Mouse (Mus musculus) hindbrain, embryonic 11.5 days (tissue): Measurements from ENCODE around the gene Cx3cl1. TPM values are rescaled to one million over a fixed set of nuclear protein-coding genes. Genes with fewer than 3 reads are reported as not detected.

Source experiments
- ATAC-seq: fragments of 200-750 bp; cut with Nextera tagmentation; 2 replicates; pipeline ENCODE4 v1.8.0; 2017; ENCODE audit warnings: mild to moderate bottlenecking, moderate TSS enrichment, moderate library complexity; ENCODE audit not compliant: low FRiP score
- DNase-seq: peaks from one replicate; pipeline ENCODE4 v3.0.0-alpha.2; 2015; ENCODE audit warnings: low spot score
- H3K27ac ChIP-seq: fragments of 300-500 bp; sonication (generic); 2 replicates; pipeline ENCODE4 v1.5.1; 2014; ENCODE audit warnings: mild to moderate bottlenecking, low read depth, low read length
- H3K27me3 ChIP-seq: fragments of 300-500 bp; sonication (generic); 2 replicates; pipeline ENCODE4 v1.6.1; 2014; ENCODE audit warnings: mild to moderate bottlenecking, low read length, moderate library complexity, mixed read lengths; ENCODE audit not compliant: control insufficient read depth, insufficient read depth
- H3K36me3 ChIP-seq: fragments of 300-500 bp; sonication (generic); 2 replicates; pipeline ENCODE4 v1.6.1; 2014; ENCODE audit warnings: mild to moderate bottlenecking, low read length, moderate library complexity, mixed read lengths; ENCODE audit not compliant: control insufficient read depth, insufficient read depth
- H3K4me1 ChIP-seq: fragments of 300-500 bp; sonication (generic); replicated peaks from 2 replicates; pipeline ENCODE4 v1.6.1; 2014; ENCODE audit warnings: low read length, mixed read lengths; ENCODE audit not compliant: control insufficient read depth, insufficient read depth
- H3K4me2 ChIP-seq: fragments of 300-500 bp; sonication (generic); replicated peaks from 2 replicates; pipeline ENCODE4 v1.6.1; 2014; ENCODE audit warnings: mild to moderate bottlenecking, low read depth, low read length
- H3K4me3 ChIP-seq: fragments of 300-500 bp; sonication (generic); 2 replicates; pipeline ENCODE4 v1.5.1; 2014; ENCODE audit warnings: low read depth, low read length
- H3K9ac ChIP-seq: fragments of 300-500 bp; sonication (generic); 2 replicates; pipeline ENCODE4 v1.6.1; 2014; ENCODE audit warnings: low read depth, low read length
- H3K9me3 ChIP-seq: fragments of 300-500 bp; sonication (generic); 2 replicates; pipeline ENCODE4 v1.6.1; 2016; ENCODE audit warnings: low read length; ENCODE audit not compliant: control insufficient read depth
- WGBS: fragments of 180-500 bp; shearing (Covaris S2); extraction: QIAGEN DNeasy Blood & Tissue Kit; methylation state at CpG from one replicate; pipeline ENCODE4 v1.1.7; 2014; 5-methylcytosine and 5-hydroxymethylcytosine counted together
- polyA plus RNA-seq: library from polyadenylated mRNA; unstranded; fragments of >200 nt; fragmentation: Nextera tagmentation; extraction: Ambion mirVana; gene quantifications from 2 replicates; pipeline ENCODE4 v1.2.1, GENCODE M21; 2014

Gene Cx3cl1
- polyA plus RNA-seq, 1 experiment from 2014 or later = 10.9 TPM

DNA sequence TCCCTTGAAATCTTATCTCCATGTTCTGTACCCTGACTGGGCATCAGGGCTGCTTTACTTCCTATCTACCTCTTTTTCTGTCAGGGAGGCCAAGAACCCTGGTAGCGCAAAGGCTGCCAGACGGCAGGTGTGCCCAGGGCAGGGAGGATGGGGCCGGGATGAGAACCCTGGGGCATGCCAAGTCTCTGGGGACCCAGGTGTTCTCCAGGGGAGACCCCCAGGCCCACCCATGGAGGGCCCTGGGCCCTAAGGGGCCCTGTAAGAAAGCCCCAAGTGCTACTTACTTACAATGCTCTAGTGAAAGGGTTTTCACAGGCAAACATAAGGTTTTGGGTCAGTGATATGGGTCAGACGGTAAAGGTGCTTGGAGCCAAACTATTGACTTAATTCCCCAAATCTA is 30.1 kb upstream of the Cx3cl1 start:
- no peak overlapping the region for H3K27ac ChIP-seq
- 97% methylated on average over 4 of the region's 4 CpGs for WGBS
- no peak overlapping the region for H3K4me3 ChIP-seq
- H3K36me3 ChIP-seq = no peaks in the 10 kb centered on the region
- H3K4me1 ChIP-seq = no peaks in the 10 kb centered on the region
- H3K9ac ChIP-seq = no peak overlapping the region
- no peaks in the 10 kb centered on the region for H3K9me3 ChIP-seq
- no peak for ATAC-seq
- H3K4me2 ChIP-seq = no peak overlapping the region
- no peaks in the 10 kb centered on the region for H3K27me3 ChIP-seq
- DNase-seq = no peak

DNA sequence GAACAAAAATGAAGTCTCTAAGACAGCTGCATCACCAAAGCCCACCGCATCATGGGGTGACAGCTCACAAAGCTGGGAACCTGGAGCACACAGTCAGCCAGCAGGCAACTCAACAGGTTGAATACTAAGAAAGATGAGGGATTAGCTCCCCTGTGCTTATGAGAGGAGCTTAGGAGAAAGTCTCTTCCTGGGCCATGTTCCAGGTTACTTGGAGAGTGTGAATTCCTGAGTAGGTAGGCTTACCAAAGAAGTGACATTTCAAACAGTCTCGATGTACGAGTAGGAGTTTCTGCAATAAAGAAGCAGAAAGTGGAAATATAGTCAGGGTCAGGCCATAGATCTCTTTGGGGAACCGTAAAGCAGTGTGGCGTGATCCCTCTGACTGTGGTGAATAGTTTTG is 27.3 kb upstream of the Cx3cl1 start:
- DNase-seq = no peak
- Histone ChIP-seq H3K36me3 (no peaks in the 10 kb centered on the region), H3K27me3 (no peaks in the 10 kb centered on the region), H3K4me1 (no peaks in the 10 kb centered on the region), H3K9ac (no peak overlapping the region), H3K27ac (no peak overlapping the region), H3K4me3 (no peak overlapping the region), H3K4me2 (no peak overlapping the region), H3K9me3 (no peaks in the 10 kb centered on the region)
- ATAC-seq = no peak
- 88% methylated on average over 5 of the region's 5 CpGs for WGBS

GRCm38 (mm10) chr8:94744972-94745371 is 26.8 kb upstream of the Cx3cl1 start:
- no peak overlapping the region for H3K27ac ChIP-seq
- no peaks in the 10 kb centered on the region for H3K4me1 ChIP-seq
- no peaks in the 10 kb centered on the region for H3K36me3 ChIP-seq
- H3K4me3 ChIP-seq = no peak overlapping the region
- DNase-seq (no peak), ATAC-seq (no peak)
- 84% methylated on average over 9 of the region's 9 CpGs for WGBS
- H3K4me2 ChIP-seq = no peak overlapping the region
- no peaks in the 10 kb centered on the region for H3K9me3 ChIP-seq
- no peak overlapping the region for H3K9ac ChIP-seq
- H3K27me3 ChIP-seq = no peaks in the 10 kb centered on the region

DNA sequence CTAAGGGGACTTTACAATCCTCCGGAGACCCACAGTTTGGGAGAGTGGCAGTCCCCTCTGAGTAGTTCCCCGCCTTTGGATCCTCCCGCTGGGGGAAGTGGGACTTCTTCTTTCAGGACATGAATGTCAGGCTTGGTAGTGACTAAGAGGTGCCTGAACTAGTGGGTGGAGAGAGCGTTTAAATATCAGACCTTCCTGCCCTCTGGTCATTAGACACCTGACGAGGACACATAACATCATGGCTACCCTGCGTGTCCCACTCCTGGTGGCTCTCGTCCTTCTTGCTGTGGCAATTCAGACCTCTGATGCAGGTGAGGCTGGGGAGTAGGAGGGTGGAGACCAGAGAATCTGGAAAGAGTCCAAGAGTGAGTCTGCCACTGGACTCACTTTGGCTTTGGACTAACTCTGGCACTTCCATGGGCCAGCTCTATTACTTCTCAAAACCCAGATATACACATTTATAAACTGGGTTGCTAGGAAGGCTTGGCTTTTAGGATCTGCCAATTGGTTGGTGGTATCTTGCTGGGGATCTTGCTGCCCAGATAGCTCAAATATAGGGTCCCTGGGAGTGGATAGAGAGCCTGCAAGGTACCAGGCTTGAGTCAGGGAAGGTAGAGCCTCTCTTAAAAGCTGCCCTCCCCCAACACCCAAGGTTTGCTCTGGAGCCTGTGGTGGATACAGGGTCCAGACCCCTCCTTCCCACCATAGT is 26.2 kb upstream of the Cx3cl1 start, which contains the start of gene Ccl22:
Ccl22 (plus strand) TSS at position 115 of the 709 bp plus-strand sequence.
- DNase-seq = no peak
- no peak within 1 kb of the TSS for H3K4me2 ChIP-seq
- no peak within 1 kb of the TSS for H3K4me3 ChIP-seq
- no peak within 1 kb of the TSS for H3K9ac ChIP-seq
- ATAC-seq = no peak
- H3K36me3 ChIP-seq = no peaks in the 10 kb centered on the region
- no peaks in the 10 kb centered on the region for H3K9me3 ChIP-seq
- 88% methylated on average over 7 of the region's 7 CpGs for WGBS
- H3K4me1 ChIP-seq = no peaks in the 10 kb centered on the region
- no peak within 1 kb of the TSS for H3K27ac ChIP-seq
- H3K27me3 ChIP-seq = no peaks in the 10 kb centered on the region

- H3K4me3 ChIP-seq = no peak overlapping the region
- ATAC-seq (no peak), DNase-seq (no peak)
- no peak overlapping the region for H3K27ac ChIP-seq
- no peaks in the 10 kb centered on the region for H3K4me1 ChIP-seq
- WGBS = 82% methylated on average over 8 of the region's 8 CpGs
- no peak overlapping the region for H3K4me2 ChIP-seq
- no peaks in the 10 kb centered on the region for H3K27me3 ChIP-seq
- H3K36me3 ChIP-seq = no peaks in the 10 kb centered on the region
- no peak overlapping the region for H3K9ac ChIP-seq
- H3K9me3 ChIP-seq = no peaks in the 10 kb centered on the region
These were observed 25.0 kb upstream of the Cx3cl1 start for GRCm38 (mm10) chr8:94746832-94747231.

DNA sequence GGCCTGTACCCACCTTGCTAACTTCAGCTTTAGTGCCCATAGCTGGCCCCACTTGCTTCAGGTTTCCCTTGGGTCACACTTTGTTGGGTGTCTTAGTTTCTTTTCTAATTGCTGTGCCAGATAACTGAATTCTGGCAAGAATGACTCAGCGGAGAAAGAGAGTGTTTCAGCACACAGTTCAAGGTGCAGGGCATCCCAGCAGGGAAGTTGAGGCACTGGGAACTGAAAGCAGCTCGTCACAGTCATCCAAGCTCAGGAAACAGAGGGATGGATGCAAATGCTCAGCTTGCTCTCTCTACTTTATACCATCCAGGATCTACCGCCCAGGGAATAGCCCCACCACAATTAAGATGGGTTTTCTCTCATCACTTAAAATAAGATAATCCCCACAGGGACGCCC is 23.4 kb upstream of the Cx3cl1 start:
- Histone ChIP-seq H3K27ac (no peak overlapping the region), H3K4me1 (no peaks in the 10 kb centered on the region), H3K9ac (no peak overlapping the region), H3K4me3 (no peak overlapping the region), H3K4me2 (no peak overlapping the region), H3K36me3 (no peaks in the 10 kb centered on the region), H3K27me3 (no peaks in the 10 kb centered on the region), H3K9me3 (no peaks in the 10 kb centered on the region)
- ATAC-seq = no peak
- WGBS = 71% methylated on average over 4 of the region's 4 CpGs
- DNase-seq = no peak

DNA sequence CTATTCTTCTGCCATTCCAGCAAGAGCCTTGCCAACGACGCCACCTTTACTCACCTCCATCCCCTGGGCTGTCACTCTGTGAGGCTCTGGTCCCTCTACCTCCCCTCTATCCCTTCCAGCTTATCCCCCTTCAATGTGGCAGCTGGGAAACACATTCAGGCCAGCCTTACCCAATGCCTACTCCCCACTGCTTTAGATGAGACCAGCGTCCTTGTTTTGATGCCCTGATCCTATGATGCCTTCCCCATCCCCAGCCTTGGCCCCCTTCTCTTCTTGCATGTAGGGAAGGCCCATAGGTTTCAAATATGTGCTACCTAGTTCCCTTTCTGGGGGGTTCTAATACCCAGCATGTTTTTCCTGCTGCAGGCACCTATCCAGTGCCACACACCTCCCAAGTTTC is 21.9 kb upstream of the Cx3cl1 start:
- no peak for ATAC-seq
- WGBS = 76% methylated on average over 3 of the region's 3 CpGs

DNA sequence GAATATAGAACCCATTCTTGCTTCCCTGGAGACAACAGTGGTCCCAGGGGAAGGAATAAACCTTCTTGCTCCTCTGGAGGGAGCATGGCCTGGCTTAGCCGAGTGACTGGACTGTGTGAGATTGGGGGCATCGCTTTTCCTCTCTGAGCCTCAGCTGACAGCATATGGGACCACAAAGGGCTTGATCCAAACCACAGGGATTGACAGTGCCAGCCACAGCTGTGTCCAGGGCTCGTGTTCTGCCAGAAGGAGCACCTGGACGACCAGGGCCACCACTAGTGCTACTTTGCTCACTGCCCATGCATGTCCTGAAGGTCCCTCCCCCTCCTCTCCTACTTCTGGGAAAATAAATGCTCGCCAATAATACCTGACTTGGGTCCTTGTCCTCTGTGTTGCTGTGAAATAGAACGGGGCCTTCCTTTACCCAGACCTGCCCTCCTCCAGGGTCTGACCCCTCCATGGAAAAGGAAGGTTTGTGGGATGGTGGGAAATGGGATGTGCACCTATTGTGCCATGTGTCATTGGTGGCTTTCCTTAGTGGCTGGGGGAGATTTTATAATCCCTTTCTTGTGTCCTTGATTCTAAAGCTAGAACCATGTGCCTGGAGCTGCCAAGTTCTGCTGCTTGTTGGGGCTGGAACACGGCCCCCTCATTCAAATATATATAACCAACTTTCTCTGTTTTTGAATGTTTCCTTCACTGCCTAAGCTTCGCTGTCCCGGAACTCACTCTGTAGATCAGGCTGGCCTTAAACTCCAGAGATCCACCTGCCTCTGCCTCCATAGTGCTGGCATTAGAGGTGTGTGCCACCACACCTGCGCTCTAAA is 20.6 kb upstream of the Cx3cl1 start:
- Histone ChIP-seq H3K9me3 (no peaks in the 10 kb centered on the region), H3K4me1 (no peaks in the 10 kb centered on the region), H3K27ac (no peak overlapping the region), H3K4me3 (no peak overlapping the region), H3K36me3 (no peaks in the 10 kb centered on the region), H3K4me2 (no peak overlapping the region), H3K27me3 (no peaks in the 10 kb centered on the region), H3K9ac (no peak overlapping the region)
- ATAC-seq (no peak), DNase-seq (no peak)
- 82% methylated on average over 10 of the region's 10 CpGs for WGBS

More for the DNA sequence above, 21.9 kb upstream of the Cx3cl1 start:
- no peak for DNase-seq
- Histone ChIP-seq H3K4me1 (no peaks in the 10 kb centered on the region), H3K4me2 (no peak overlapping the region), H3K9ac (no peak overlapping the region), H3K4me3 (no peak overlapping the region), H3K36me3 (no peaks in the 10 kb centered on the region), H3K27me3 (no peaks in the 10 kb centered on the region), H3K9me3 (no peaks in the 10 kb centered on the region), H3K27ac (no peak overlapping the region)

GRCm38 (mm10) chr8:94754006-94754405 is 17.8 kb upstream of the Cx3cl1 start:
- Histone ChIP-seq H3K27ac (no peak overlapping the region), H3K9me3 (no peaks in the 10 kb centered on the region)
- no peak for ATAC-seq

More at GRCm38 (mm10) chr8:94754006-94754405, 17.8 kb upstream of the Cx3cl1 start:
- no peaks in the 10 kb centered on the region for H3K4me1 ChIP-seq
- no peaks in the 10 kb centered on the region for H3K27me3 ChIP-seq
- 88% methylated on average over 2 of the region's 2 CpGs for WGBS
- H3K9ac ChIP-seq = no peak overlapping the region
- no peak for DNase-seq
- no peak overlapping the region for H3K4me3 ChIP-seq
- H3K4me2 ChIP-seq = no peak overlapping the region
- H3K36me3 ChIP-seq = no peaks in the 10 kb centered on the region
